Mouse (Mus musculus): ENCODE measurements at regions not wholly inside any gene's neighbourhood (a gene's known extent, or its start where the extent isn't known, plus 50 kb on each side); places are given as distances from the start of the nearest gene placed in this dataset.

- DNase-seq (ENCODE audit: low spot score): no peak
Observed at GRCm38 (mm10) chr8:109012655-109013054, 481.2 kb upstream of the Pmfbp1 start.

DNA sequence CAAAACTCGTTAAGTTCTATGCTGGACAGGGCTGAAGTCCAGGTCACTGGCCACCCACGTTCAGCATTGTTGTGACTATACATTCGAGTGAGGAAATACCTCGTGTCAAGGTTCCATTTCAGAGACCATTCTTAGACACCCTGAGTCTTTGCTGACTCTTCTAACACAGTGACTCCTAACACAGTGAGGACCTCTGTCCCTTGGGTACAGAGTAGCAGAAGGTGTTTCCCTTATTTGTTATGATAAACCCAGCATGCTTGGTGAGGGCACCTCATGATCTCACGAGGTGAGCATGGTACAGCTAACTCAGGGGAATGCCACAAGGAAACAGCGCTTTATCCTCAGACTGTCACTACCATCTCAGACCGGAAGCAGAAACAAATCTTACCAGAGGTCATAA is 480.2 kb upstream of the Pmfbp1 start:
- DNase-seq (ENCODE audit: low spot score): no peak

DNA sequence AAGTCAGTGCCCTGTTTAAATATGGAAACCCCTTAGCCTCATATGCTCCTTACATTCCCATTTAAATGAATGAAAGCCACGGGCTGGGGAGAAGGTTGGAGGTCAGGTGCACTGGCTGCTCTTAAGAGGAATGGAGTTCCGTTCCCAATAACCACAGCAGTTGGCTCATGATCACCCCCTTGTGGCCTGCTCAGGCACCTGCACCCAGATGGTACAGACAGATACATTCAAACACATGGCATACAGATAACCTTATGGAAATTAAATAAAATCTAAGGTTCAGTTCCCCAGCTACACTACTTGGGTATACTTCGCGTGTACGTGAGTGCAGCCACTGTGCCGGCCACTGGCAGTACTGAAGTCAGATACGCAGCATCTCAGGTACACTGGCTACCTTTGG is 479.1 kb upstream of the Pmfbp1 start:
- peak; percentile 72 for DNase-seq (ENCODE audit: low spot score)

DNA sequence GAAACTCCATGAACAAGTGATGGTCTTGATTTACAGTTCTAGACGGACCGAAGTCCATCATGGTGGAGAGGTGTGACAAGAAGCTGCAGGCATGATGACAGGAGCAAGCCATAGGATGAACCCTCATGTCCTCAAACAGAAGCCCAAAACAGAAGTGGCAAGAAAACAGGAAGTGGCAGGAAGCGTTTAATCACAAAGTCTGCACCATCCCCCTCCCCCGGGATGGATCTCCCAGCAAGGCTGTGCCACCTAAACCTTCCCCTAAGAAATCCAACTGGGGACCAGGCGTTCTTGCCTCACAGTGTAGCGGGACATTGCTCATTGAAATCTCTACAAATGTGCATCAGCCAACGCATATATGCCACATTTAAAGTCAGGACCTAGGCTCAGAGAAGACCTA is 474.3 kb upstream of the Pmfbp1 start:
- no peak for DNase-seq (ENCODE audit: low spot score)

DNA sequence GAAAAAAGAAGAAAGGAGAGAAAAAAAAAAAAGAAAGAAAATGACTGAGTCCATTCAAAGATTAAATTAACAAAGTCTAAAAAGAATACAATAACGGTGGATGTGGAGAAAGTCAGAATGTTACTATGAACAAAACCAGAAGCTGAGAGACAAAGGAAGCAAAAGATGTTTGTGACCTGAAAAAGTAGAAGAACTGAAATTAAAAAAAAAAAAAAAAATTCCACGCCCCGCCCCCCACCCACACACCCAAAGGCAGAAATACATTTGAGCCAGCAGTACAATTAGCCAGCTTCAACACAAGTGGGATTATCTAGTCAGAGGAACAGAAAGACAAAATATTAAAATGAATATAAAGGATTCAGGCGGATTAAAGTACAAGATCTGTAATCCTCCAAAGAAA is 473.7 kb upstream of the Pmfbp1 start:
- no peak for DNase-seq (ENCODE audit: low spot score)

- DNase-seq (ENCODE audit: low spot score): no peak
Observed at GRCm38 (mm10) chr8:109027923-109028322, 465.9 kb upstream of the Pmfbp1 start.

GRCm38 (mm10) chr8:109053608-109054007 is 440.2 kb upstream of the Pmfbp1 start:
- no peak for DNase-seq (ENCODE audit: low spot score)

DNA sequence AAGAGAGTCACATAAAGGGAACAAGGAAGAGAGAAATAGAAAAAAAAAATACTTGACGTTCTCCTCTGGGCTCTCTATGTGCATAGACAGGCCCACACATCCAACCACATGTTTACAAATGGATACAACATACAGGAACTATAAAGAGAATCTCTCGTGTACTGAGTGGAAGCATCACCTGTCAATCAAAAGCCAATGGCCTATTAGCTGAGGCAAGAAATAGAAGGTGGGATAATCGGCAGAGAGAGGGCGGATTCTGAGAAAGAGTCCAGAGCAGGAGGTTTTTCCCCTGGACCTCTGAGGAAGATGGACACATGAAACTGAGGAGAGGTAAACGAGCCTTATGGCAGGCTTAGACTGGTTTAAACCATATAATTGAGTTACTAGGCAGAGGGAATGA is 434.7 kb upstream of the Pmfbp1 start:
- DNase-seq (ENCODE audit: low spot score): no peak

GRCm38 (mm10) chr8:109062376-109062775 is 431.5 kb upstream of the Pmfbp1 start:
- DNase-seq (ENCODE audit: low spot score): no peak

DNA sequence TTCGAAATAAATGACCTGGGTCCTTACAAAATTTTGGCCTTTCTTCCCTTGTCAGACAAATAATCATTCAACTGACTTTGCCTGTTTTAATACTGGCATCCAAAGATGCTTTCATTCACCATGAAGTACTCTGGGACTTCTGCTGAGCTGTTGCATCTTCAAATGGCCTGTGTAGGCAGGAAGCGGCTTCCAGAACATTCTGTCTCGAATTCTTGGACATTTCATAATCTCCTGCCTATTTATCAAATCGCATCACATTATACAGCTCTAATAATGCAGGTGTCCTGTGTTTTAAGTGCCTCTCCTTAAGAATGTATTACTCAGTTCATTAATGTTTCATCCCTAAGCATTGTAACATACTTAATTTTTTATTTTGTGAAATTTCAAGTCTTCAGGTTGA is 420.1 kb upstream of the Pmfbp1 start:
- no peak for DNase-seq (ENCODE audit: low spot score)

DNA sequence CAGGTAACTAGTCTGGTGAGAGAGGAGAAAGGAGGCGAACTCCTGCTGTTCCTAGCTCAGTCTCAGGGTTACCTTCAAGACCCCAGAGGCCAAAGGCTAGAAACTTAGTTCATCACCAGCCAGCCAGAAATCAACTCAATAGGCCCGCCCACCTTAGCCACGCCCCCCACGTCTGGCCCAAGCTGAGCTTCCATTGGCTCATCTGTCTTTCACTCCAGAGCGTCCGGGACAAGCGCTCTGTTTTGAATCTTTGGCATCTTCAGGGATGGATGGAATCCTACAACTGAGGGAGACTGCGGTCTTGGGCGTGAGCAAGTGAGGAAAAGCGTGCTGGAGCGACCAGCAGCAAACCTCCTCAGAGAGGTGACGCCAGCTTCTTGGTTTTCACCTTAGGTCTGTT is 418.8 kb upstream of the Pmfbp1 start:
- DNase-seq (ENCODE audit: low spot score): peak; percentile 66

DNA sequence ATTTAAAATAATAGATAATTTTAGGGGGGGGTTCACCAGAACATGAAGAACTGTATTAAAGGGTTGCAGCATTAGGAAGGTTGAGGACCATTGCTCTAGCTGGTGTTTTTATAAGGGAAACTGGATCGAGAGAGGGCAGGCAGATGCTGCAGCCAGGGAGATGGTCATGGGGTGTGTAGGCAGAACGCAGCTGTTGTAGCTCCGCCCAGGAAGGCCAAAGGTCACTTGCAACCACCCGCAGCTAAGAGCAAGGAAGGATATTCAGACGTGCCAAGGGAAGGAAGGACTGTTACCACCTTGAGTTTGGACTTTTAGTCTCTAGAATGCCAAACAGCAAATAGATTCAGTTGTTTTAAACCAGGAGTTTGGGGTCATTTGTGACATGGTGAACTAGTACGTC is 414.6 kb upstream of the Pmfbp1 start:
- DNase-seq (ENCODE audit: low spot score): no peak

GRCm38 (mm10) chr8:109081295-109081694 is 412.5 kb upstream of the Pmfbp1 start:
- DNase-seq (ENCODE audit: low spot score): no peak

- peak; percentile 59 for DNase-seq (ENCODE audit: low spot score)
Observed at GRCm38 (mm10) chr8:109085134-109085533, 408.7 kb upstream of the Pmfbp1 start.

GRCm38 (mm10) chr8:109087781-109088180 is 406.0 kb upstream of the Pmfbp1 start:
- DNase-seq (ENCODE audit: low spot score): no peak

DNA sequence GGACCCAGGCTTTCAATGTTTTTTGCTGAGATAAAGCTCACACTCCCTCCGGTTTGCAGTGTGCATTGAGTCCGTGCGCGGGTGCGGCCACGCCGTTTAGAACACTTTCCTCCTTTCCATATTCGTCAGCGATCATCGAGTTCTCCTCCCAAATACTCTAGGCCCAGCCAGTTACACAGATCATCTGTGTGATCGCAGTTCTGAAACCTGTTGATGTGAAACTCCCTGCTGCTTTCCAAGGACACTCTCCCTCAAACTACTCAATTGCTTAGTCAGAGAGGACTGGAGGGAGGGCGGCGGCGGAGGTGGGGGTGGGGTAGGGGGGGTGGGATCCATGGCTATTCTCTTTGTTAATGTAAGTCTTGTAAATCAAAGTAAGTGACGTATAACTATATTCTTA is 394.2 kb upstream of the Pmfbp1 start:
- DNase-seq (ENCODE audit: low spot score): no peak

GRCm38 (mm10) chr8:109101416-109101815 is 392.4 kb upstream of the Pmfbp1 start:
- DNase-seq (ENCODE audit: low spot score): no peak

- DNase-seq (ENCODE audit: low spot score): no peak
Observed at GRCm38 (mm10) chr8:109104798-109105326, 389.0 kb upstream of the Pmfbp1 start.

DNA sequence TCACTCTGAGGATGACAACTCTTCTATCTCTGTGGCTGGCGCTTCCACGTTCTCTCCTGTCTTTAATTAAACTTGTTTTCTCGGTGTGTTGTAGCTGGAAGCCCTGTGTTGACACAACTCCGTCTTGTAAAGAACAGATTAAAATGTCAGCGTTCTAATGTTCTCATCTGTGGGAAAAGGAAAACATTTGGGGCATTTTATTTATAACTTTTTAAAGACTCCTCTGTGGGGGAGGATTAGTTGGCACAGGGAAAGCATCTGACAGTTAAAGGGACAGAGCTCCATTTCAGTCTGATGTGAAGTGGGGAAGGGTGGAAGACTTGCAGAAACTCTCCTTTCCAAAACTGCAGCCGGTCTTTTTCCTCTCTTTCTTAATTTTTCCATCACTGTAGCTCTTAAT is 388.1 kb upstream of the Pmfbp1 start:
- DNase-seq (ENCODE audit: low spot score): no peak

DNA sequence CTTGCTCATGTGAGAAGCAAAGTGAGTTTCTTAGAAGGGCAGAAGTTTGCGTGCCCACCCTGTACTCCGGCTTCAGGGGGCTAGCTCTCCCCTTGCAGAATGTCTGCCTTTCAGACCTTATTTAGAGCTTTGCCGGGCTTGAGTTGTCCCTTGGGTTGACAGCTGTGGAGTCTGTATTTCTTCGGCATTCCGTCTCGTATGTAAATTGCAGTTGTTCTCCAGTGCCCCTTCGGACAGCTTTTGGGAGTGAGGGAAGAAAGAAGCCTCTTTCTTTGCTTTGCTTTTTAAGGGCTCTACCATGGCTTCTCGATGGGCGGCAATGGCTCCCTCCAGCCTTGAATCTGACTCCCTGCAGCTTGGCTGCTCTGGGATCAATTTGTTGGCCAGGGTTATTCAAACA is 386.9 kb upstream of the Pmfbp1 start:
- DNase-seq (ENCODE audit: low spot score): no peak

DNA sequence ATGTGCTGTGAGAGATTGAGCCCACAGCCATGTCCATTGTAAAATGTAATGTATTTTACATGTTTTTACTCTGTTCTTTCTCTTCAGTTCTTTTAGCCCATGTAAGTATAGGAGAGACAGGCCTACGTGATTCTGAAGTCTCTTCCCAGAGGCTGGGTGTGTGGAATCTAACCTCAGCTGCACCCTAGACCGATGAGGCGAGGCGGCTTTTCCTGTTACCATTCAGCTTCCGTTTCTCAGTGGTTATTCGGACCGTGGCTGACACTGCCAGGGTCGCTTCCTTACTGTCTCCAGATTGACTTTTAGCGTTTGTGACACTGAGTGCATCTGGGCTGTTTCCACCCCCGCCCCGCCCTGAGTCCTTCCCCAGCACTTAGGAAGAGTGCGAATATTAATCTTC is 386.1 kb upstream of the Pmfbp1 start:
- DNase-seq (ENCODE audit: low spot score): no peak

DNA sequence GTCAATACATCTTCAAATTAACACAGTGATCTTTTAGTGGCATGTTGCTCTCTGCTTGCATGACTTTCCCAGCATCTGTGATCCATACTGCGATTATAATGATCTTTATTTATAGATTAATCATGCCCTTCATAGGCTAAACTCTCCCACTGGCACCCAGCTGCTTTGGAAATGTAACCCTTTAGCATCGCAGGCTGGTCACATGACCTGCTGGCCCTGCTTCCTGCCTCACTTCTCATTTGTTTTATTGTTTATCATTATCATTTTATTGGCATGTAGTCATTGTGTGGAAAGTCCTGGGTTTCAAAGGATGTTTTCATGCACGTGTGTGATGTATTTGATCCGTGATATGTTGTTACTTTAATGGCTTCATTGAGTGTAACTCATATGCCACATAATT is 384.4 kb upstream of the Pmfbp1 start:
- DNase-seq (ENCODE audit: low spot score): no peak

- no peak for DNase-seq (ENCODE audit: low spot score)
Observed at GRCm38 (mm10) chr8:109121776-109122175, 372.1 kb upstream of the Pmfbp1 start.

- DNase-seq (ENCODE audit: low spot score): no peak
Observed at GRCm38 (mm10) chr8:109142495-109143158, 351.2 kb upstream of the Pmfbp1 start.

Data from testis, postnatal 10 days (tissue).